Mouse (Mus musculus) kidney, embryonic 16.5 days (tissue): ENCODE data around the gene Wdr86. TPM values are rescaled to one million over a fixed set of nuclear protein-coding genes. Genes with fewer than 3 reads are reported as not detected.
"Not testable (repeated sequence)": the region's sequence is repeated elsewhere in the genome, so short reads cannot be mapped to it uniquely, and the experiment has no call there.

Source experiments
- ATAC-seq: fragments of 200-750 bp; cut with Nextera tagmentation; 2 replicates; pipeline ENCODE4 v1.8.0; 2017; ENCODE audit warnings: moderate TSS enrichment; ENCODE audit not compliant: low FRiP score, low TSS enrichment
- H3K27ac ChIP-seq: fragments of 300-500 bp; sonication (generic); 2 replicates; pipeline ENCODE4 v1.5.1; 2014; ENCODE audit warnings: low read length
- H3K27me3 ChIP-seq: fragments of 300-500 bp; sonication (generic); 2 replicates; pipeline ENCODE4 v1.6.1; 2014; ENCODE audit warnings: low read length, control low read depth, mixed read lengths; ENCODE audit not compliant: insufficient read depth
- H3K36me3 ChIP-seq: fragments of 300-500 bp; sonication (generic); 2 replicates; pipeline ENCODE4 v1.6.1; 2014; ENCODE audit warnings: low read length, control low read depth, mixed read lengths; ENCODE audit not compliant: insufficient read depth
- H3K4me1 ChIP-seq: fragments of 300-500 bp; sonication (generic); 2 replicates; pipeline ENCODE4 v1.6.1; 2014; ENCODE audit warnings: low read length, control low read depth, mixed read lengths; ENCODE audit not compliant: insufficient read depth
- H3K4me2 ChIP-seq: fragments of 300-500 bp; sonication (generic); replicated peaks from 2 replicates; pipeline ENCODE4 v1.6.1; 2014; ENCODE audit warnings: low read depth, low read length
- H3K4me3 ChIP-seq: fragments of 300-500 bp; sonication (generic); 2 replicates; pipeline ENCODE4 v1.5.1; 2014; ENCODE audit warnings: mild to moderate bottlenecking, low read length
- H3K9ac ChIP-seq: fragments of 300-500 bp; sonication (generic); replicated peaks from 2 replicates; pipeline ENCODE4 v1.6.1; 2014; ENCODE audit warnings: low read length
- H3K9me3 ChIP-seq: fragments of 300-500 bp; sonication (generic); 2 replicates; pipeline ENCODE4 v1.6.1; 2016; ENCODE audit warnings: low read length, control low read depth
- WGBS: fragments of 180-500 bp; shearing (Covaris S2); extraction: QIAGEN DNeasy Blood & Tissue Kit; methylation state at CpG from one replicate; pipeline ENCODE4 v1.1.7; 2014; 5-methylcytosine and 5-hydroxymethylcytosine counted together
- polyA plus RNA-seq: library from polyadenylated mRNA; unstranded; fragments of >200 nt; fragmentation: Nextera tagmentation; extraction: Ambion mirVana; gene quantifications from 2 replicates; pipeline ENCODE4 v1.2.1, GENCODE M21; 2015

Gene Wdr86
- polyA plus RNA-seq, result 35.4 and 35.9 TPM in 2 replicates

DNA sequence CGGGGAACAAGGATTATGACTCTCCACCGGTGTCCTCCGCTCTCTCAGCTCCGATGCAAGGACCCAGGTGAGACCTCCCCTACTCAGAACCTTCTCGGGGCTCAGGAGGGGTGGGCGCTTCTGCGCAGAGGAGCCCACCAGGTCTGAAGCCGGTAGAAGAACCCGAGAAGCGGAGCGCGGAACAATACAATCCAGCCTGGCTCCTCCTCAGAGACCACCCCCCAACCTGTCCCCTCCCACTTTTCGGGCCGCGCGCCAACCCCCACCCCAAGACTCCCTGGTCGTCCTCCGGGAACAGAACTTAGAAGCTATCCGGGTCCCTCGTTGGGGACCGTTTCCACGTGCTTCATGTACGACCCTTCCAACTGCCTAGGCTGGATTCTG is at the start of gene Wdr86:
Wdr86 (minus strand) TSS at position 240 of the 384 bp plus-strand sequence.
- Histone ChIP-seq H3K27me3 (no peaks in the 10 kb centered on the region), H3K36me3 (no peaks in the 10 kb centered on the region), H3K4me1 (peaks cover 48% of the 10 kb centered on the region), H3K9ac (peak within 1 kb of the TSS; percentile 90), H3K4me3 (peak within 1 kb of the TSS; percentile 72), H3K27ac (peak within 1 kb of the TSS; percentile 76), H3K4me2 (peak within 1 kb of the TSS; percentile 88), H3K9me3 (no peaks in the 10 kb centered on the region)
- peak; percentile 39 for ATAC-seq
- 0% methylated on average over 23 of the region's 23 CpGs for WGBS

DNA sequence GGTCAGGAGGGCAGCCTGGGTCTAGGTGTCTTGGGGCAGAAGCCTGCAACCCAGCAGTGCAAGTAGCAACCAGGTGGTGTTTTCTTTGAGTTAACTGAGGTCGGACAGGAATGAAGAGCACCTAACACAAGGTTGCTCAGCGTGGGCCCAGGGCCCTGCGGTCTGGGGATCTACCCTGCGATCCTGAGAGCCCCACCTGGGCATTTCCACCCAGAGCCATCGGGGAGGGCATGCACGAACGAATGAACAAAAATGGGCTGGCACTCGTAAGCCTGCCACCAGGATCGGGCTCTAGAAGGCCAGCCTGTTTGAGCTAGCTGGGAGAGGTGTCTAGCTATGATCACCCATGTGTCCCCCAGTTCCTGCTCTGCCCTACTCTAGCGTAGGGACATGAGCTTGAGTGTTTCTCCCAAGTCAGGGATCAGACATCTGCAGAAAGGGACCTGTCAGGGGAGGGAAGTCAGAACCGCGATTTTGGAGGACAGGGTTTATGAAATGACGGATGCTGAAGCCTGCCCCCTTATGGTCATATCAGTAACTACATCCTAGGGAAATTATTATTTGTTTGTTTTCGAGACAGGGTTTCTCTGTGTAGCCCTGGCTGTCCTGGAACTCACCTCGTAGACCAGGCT is 49.5 kb upstream of the Wdr86 start:
- Histone ChIP-seq H3K9me3 (peaks cover 6% of the 10 kb centered on the region), H3K27me3 (no peaks in the 10 kb centered on the region), H3K9ac (no peak overlapping the region), H3K27ac (no peak overlapping the region), H3K4me3 (no peak overlapping the region), H3K4me2 (no peak overlapping the region), H3K4me1 (peaks cover 10% of the 10 kb centered on the region; the same call in 1 of the 2 replicates), H3K36me3 (no peaks in the 10 kb centered on the region)
- 47% methylated on average over 15 of the region's 15 CpGs for WGBS
- 0 out of 2 replicates have a peak, but pooled peaks have one; percentile 56 for ATAC-seq

- H3K27me3 ChIP-seq, result no peaks in the 10 kb centered on the region
- no peak overlapping the region for H3K4me3 ChIP-seq
- no peak overlapping the region for H3K4me2 ChIP-seq
- no peak overlapping the region for H3K9ac ChIP-seq
- H3K4me1 ChIP-seq, result peaks cover 10% of the 10 kb centered on the region; the same call in 1 of the 2 replicates
- H3K9me3 ChIP-seq, result peaks cover 3% of the 10 kb centered on the region; the same call in 1 of the 2 replicates
- no peaks in the 10 kb centered on the region for H3K36me3 ChIP-seq
- no peak overlapping the region for H3K27ac ChIP-seq
- ATAC-seq, result no peak
Measured at GRCm38 (mm10) chr5:24779321-24779720, 48.8 kb upstream of the Wdr86 start.

- no peaks in the 10 kb centered on the region for H3K27me3 ChIP-seq
- no peaks in the 10 kb centered on the region for H3K36me3 ChIP-seq
- peak overlapping the region; percentile 37 for H3K4me2 ChIP-seq
- no peak overlapping the region for H3K27ac ChIP-seq
- peak overlapping the region; percentile 8; the same call in 1 of the 2 replicates for H3K4me3 ChIP-seq
- peaks cover 3% of the 10 kb centered on the region; the same call in 1 of the 2 replicates for H3K9me3 ChIP-seq
- peak; percentile 11; the same call in 1 of the 2 replicates for ATAC-seq
- 38% methylated on average over 13 of the region's 13 CpGs for WGBS
- peaks cover 10% of the 10 kb centered on the region; the same call in 1 of the 2 replicates for H3K4me1 ChIP-seq
- 0 out of 2 replicates have a peak overlapping the region, but pooled peaks have one; percentile 26 for H3K9ac ChIP-seq
Measured at GRCm38 (mm10) chr5:24778843-24779140, 48.3 kb upstream of the Wdr86 start.

GRCm38 (mm10) chr5:24778082-24778842 is 47.7 kb upstream of the Wdr86 start:
- Histone ChIP-seq H3K4me3 (peak overlapping the region; percentile 8; the same call in 1 of the 2 replicates), H3K9ac (0 out of 2 replicates have a peak overlapping the region, but pooled peaks have one; percentile 26), H3K9me3 (peaks cover 3% of the 10 kb centered on the region; the same call in 1 of the 2 replicates), H3K4me1 (peaks cover 10% of the 10 kb centered on the region; the same call in 1 of the 2 replicates), H3K36me3 (no peaks in the 10 kb centered on the region), H3K4me2 (peak overlapping the region; percentile 37), H3K27me3 (no peaks in the 10 kb centered on the region), H3K27ac (no peak overlapping the region)
- peak; percentile 46; the same call in 1 of the 2 replicates for ATAC-seq
- WGBS, result 35% methylated on average over 17 of the region's 17 CpGs

DNA sequence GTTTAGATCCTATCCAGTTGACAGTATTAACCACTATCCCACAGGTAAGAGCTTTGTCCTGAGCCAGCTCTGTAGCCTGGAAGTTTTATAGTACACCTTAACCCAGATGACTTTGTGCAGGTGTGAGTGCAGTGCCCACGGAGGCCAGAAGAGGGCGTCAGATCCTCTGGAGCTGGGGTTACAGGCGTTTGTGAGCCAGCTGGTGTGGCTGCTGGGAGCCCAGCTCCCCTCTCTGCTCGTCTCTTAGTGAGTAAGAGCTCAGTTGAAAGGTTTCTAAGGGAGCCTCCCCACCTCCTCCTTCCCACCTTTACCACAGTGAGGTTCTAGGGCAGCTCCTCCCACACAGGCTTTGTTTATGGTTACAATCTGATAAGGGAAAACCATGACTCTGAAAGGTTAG is 46.2 kb upstream of the Wdr86 start:
- Histone ChIP-seq H3K9me3 (peaks cover 3% of the 10 kb centered on the region; the same call in 1 of the 2 replicates), H3K36me3 (no peaks in the 10 kb centered on the region), H3K27ac (no peak overlapping the region), H3K9ac (no peak overlapping the region), H3K27me3 (no peaks in the 10 kb centered on the region), H3K4me1 (peaks cover 10% of the 10 kb centered on the region; the same call in 1 of the 2 replicates), H3K4me3 (no peak overlapping the region), H3K4me2 (no peak overlapping the region)
- no peak for ATAC-seq
- WGBS, result 62% methylated on average over 4 of the region's 4 CpGs

- WGBS, result 94% methylated on average over 16 of the region's 16 CpGs
- H3K4me3 ChIP-seq, H3K27ac ChIP-seq, H3K4me2 ChIP-seq, H3K9me3 ChIP-seq, H3K36me3 ChIP-seq, H3K4me1 ChIP-seq, H3K27me3 ChIP-seq, ATAC-seq, H3K9ac ChIP-seq: not testable (repeated sequence)
Measured at GRCm38 (mm10) chr5:24774549-24774948, 44.0 kb upstream of the Wdr86 start.

DNA sequence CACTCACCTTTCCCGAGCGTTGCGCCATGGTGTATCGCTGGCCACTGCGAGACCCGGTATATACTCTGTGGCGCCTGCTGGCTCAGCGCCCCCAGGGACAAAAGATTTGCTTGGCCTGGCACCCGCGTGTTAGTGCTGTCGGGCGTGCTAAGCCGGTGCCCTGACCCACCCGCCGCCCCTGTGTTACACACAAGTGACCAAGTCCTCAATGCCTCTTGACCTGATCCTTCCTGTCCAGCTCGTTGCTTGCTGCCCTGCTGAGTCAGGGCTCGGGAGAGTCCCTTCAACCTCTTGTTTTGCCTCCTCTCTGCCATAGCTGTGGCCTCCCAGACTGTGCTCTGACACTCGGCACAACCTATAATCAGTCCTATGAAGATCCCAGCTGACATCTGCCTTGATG is 27.3 kb upstream of the Wdr86 start, which contains the start of gene Crygn:
Crygn (minus strand) TSS at position 193 of the 400 bp plus-strand sequence.
- WGBS, result 49% methylated on average over 18 of the region's 18 CpGs

DNA sequence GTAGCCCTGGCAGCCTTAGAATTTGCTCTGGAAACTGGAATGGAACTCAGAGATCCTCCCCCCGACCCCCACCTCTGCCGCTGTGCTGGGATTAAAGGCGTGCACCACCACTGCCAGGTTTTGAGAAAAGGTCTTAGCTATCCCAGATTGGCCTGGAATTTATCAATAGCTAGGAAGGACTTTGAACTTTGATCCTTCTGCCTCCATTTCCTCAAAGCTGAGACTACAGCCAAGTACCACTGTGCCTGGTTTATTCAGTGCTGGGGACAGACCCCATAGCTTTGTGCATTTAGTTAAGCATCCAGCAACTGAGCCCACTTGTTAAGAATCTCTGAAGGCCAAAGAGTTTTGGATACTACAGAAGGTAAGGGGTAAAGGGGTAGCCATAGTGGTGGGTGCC is 26.4 kb upstream of the Wdr86 start:
- H3K27me3 ChIP-seq, result no peaks in the 10 kb centered on the region
- no peak overlapping the region for H3K27ac ChIP-seq
- H3K4me3 ChIP-seq, result no peak overlapping the region
- no peak for ATAC-seq
- no peaks in the 10 kb centered on the region for H3K36me3 ChIP-seq
- no peak overlapping the region for H3K4me2 ChIP-seq
- H3K9me3 ChIP-seq, result no peaks in the 10 kb centered on the region
- peaks cover 29% of the 10 kb centered on the region for H3K4me1 ChIP-seq
- WGBS, result 86% methylated on average over 3 of the region's 3 CpGs
- H3K9ac ChIP-seq, result no peak overlapping the region

More for the DNA sequence above, 27.3 kb upstream of the Wdr86 start, which contains the start of gene Crygn:
- Histone ChIP-seq H3K27ac (no peak within 1 kb of the TSS), H3K9ac (no peak within 1 kb of the TSS), H3K36me3 (no peaks in the 10 kb centered on the region), H3K4me2 (no peak within 1 kb of the TSS), H3K4me3 (no peak within 1 kb of the TSS), H3K4me1 (peaks cover 20% of the 10 kb centered on the region), H3K27me3 (no peaks in the 10 kb centered on the region), H3K9me3 (no peaks in the 10 kb centered on the region)
- ATAC-seq, result peak; percentile 12; the same call in 1 of the 2 replicates
